In the genomic region with DNA sequence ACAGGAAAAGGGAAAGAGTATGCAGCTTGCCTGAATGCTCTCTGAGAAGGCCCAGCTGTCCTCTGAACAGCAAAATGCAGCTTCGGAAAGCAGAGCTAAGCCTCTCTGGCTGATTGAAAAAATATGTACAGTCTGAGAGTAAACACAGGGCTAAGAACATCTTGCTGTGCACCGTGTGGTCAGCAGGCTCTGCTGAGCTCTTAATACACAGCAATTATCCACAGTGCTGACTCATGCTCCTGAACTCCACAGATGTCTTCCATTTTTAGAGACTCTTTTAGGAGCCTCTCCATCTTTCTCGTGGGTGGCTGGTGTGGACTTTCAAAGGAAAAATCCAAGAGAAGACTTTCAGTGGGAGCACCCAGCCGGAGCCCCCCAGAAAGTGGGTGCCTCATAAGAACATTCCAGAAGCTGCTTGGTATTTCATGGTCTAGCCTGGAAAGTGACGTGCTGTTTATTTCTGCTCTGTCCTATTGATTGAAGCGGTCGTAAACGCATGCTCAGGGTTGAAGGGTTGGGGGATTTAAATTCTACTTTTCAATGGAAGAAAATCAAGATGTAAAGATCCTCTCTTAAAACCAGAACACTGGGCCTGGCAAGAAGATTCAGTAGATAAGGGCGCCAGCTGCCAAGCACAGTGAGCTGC, we compare ENCODE assay signal across 9 mouse cellular contexts.
A peak's percentile ranks its signal among the peaks of the same experiment; 100 is the strongest.
DNase-seq lines count a peak whose midpoint lies in the region; ATAC-seq and TF ChIP-seq lines count a peak whose summit lies in the region.
"Had no signal": no experiment of that assay in that cellular context is flagged by ENCODE, and none has a peak within 500 bp of the region (broad histone marks: within the 10 kb centered on the region; RNA-seq: fewer than 3 reads in every experiment).

No protein-coding gene starts in this region.

- DNase-seq in layer of hippocampus, adult 2 months (ENCODE audit: low spot score in 2 of 2): peak in 1 of 2 experiments; percentile 13
- no peak for DNase-seq in layer of hippocampus, adult 9-10 months (ENCODE audit: low spot score)
- peak; percentile 82 for DNase-seq in embryonic facial prominence, embryonic 11.5 days (ENCODE audit: low spot score)
- DNase-seq in left cerebral cortex, adult 18-20 months (ENCODE audit: low spot score in 2 of 2): peak; percentile 23 to 25
- DNase-seq in right cerebral cortex, postnatal 36 days (ENCODE audit: low spot score in 2 of 2): peak; percentile 21 to 27
- DNase-seq in thymus, postnatal 4 days: no peak
- no peak for DNase-seq in midbrain, embryonic 11.5 days (ENCODE audit: low spot score, missing footprints)
- DNase-seq: gastrocnemius, postnatal 25 days had no signal

- H3K9ac ChIP-seq in embryonic facial prominence, embryonic 11.5 days (replicated peaks; ENCODE audit: low read length): no peak overlapping the region
- H3K9ac ChIP-seq in midbrain, embryonic 11.5 days (ENCODE audit: low read length): no peak overlapping the region
- H3K9ac ChIP-seq: midbrain, embryonic 12.5 days had no signal

- peak; percentile 78 for ATAC-seq in embryonic facial prominence, embryonic 11.5 days (replicated peaks; ENCODE audit: insufficient number of reproducible peaks, low FRiP score, low TSS enrichment, low read depth)
- ATAC-seq in midbrain, embryonic 11.5 days (ENCODE audit: low FRiP score): no peak

- H3K4me3 ChIP-seq in layer of hippocampus, adult 2 months: no peak overlapping the region
- H3K4me3 ChIP-seq in embryonic facial prominence, embryonic 11.5 days (ENCODE audit: low read depth, low read length): no peak overlapping the region
- H3K4me3 ChIP-seq in midbrain, embryonic 11.5 days (ENCODE audit: low read depth, low read length): no peak overlapping the region
- H3K4me3 ChIP-seq: midbrain, embryonic 12.5 days had no signal

- WGBS in embryonic facial prominence, embryonic 11.5 days: 65% methylated on average over 9 of the region's 9 CpGs
- WGBS in midbrain, embryonic 11.5 days: 79% methylated on average over 9 of the region's 9 CpGs

- no peaks in the 10 kb centered on the region for H3K36me3 ChIP-seq in embryonic facial prominence, embryonic 11.5 days (replicated peaks; ENCODE audit: control insufficient read depth, insufficient read depth, low read depth, low read length)
- H3K36me3 ChIP-seq in midbrain, embryonic 11.5 days (ENCODE audit: control insufficient read depth, insufficient read depth, low read length): no peaks in the 10 kb centered on the region
- H3K36me3 ChIP-seq: midbrain, embryonic 12.5 days had no signal

- no peak overlapping the region for H3K4me2 ChIP-seq in embryonic facial prominence, embryonic 11.5 days (ENCODE audit: low read depth, low read length)
- no peak overlapping the region for H3K4me2 ChIP-seq in midbrain, embryonic 11.5 days
- H3K4me2 ChIP-seq: midbrain, embryonic 12.5 days had no signal

- H3K27me3 ChIP-seq in embryonic facial prominence, embryonic 11.5 days (ENCODE audit: control insufficient read depth, insufficient read depth, low read length): no peaks in the 10 kb centered on the region
- H3K27me3 ChIP-seq in midbrain, embryonic 11.5 days (ENCODE audit: control insufficient read depth, insufficient read depth, low read length): no peaks in the 10 kb centered on the region
- H3K27me3 ChIP-seq: midbrain, embryonic 12.5 days had no signal

- H3K4me1 ChIP-seq in embryonic facial prominence, embryonic 11.5 days (ENCODE audit: control insufficient read depth, insufficient read depth, low read length): no peaks in the 10 kb centered on the region
- H3K4me1 ChIP-seq in midbrain, embryonic 11.5 days (ENCODE audit: control insufficient read depth, insufficient read depth, low read length): no peaks in the 10 kb centered on the region

- TF ChIP-seq CTCF in layer of hippocampus, adult 2 months (conservative IDR thresholded peaks at IDR 0.05): no peak

- H3K27ac ChIP-seq in layer of hippocampus, adult 2 months: peak overlapping the region; percentile 32; the same call in 1 of the 2 replicates
- H3K27ac ChIP-seq in embryonic facial prominence, embryonic 11.5 days (replicated peaks; ENCODE audit: low read depth, low read length): no peak overlapping the region
- no peak overlapping the region for H3K27ac ChIP-seq in midbrain, embryonic 11.5 days (ENCODE audit: low read depth, low read length)
- H3K27ac ChIP-seq: midbrain, embryonic 12.5 days had no signal

- no peaks in the 10 kb centered on the region for H3K9me3 ChIP-seq in embryonic facial prominence, embryonic 11.5 days (replicated peaks; ENCODE audit: control insufficient read depth, low read length)
- no peaks in the 10 kb centered on the region for H3K9me3 ChIP-seq in midbrain, embryonic 11.5 days (ENCODE audit: control insufficient read depth, low read length)
- H3K9me3 ChIP-seq: midbrain, embryonic 12.5 days had no signal

Comparison
In these comparisons a context has a peak if more than half of its experiments do, and no peak if none do; other contexts are left out.
1. DNase-seq: peak in embryonic facial prominence, embryonic 11.5 days (single experiment), left cerebral cortex, adult 18-20 months (2 of 2) and right cerebral cortex, postnatal 36 days (2 of 2); none in layer of hippocampus, adult 9-10 months (single experiment), thymus, postnatal 4 days (single experiment) and midbrain, embryonic 11.5 days (single experiment).